Mouse (Mus musculus): ENCODE measurements around the gene Parpbp.

- TF ChIP-seq CTCF (IDR thresholded peaks at IDR 0.05), result no peak
- no peak for TF ChIP-seq EP300 (IDR thresholded peaks at IDR 0.05)
These were observed 33.5 kb downstream of the Parpbp start for GRCm38 (mm10) chr10:88113290-88113689.
